Mouse (Mus musculus) urinary bladder, postnatal 36 days (tissue): ENCODE measurements around the gene Map4k5.

Experiments used
- DNase-seq, 2 experiments: peaks; one replicate each; pipeline ENCODE4 v3.0.0; 2022; ENCODE audit warnings: low spot score in 2 of 2, mixed read lengths in 1 of 2

Gene Map4k5

GRCm38 (mm10) chr12:69887776-69888175 is 5.2 kb downstream of the Map4k5 start:
- DNase-seq: peak in 1 of 2 experiments; percentile 27

GRCm38 (mm10) chr12:69885170-69885923 is 7.7 kb downstream of the Map4k5 start:
- no peak for DNase-seq

DNA sequence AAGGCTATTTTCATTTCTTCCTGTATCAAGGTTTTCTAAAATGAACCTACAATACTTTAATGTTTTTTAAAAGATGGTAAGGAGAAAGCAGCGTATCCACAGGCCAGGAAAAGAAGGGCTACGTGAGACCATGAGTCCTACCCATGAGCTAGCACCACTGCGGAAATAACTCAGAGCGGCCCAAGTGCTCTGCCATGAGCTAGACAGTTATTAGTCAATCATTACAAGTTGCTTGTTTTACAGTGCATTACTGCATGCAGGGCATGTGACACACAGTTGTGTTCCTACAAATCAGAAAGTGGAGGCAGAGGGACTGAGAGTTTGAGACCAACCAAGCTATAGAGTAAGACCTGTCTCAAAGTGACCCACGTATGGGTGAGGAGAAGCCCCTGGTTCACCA is 8.9 kb downstream of the Map4k5 start:
- DNase-seq: no peak

GRCm38 (mm10) chr12:69881198-69881905 is 11.6 kb downstream of the Map4k5 start:
- DNase-seq: no peak

- no peak for DNase-seq
These were observed 13.3 kb downstream of the Map4k5 start for GRCm38 (mm10) chr12:69879739-69880138.

DNA sequence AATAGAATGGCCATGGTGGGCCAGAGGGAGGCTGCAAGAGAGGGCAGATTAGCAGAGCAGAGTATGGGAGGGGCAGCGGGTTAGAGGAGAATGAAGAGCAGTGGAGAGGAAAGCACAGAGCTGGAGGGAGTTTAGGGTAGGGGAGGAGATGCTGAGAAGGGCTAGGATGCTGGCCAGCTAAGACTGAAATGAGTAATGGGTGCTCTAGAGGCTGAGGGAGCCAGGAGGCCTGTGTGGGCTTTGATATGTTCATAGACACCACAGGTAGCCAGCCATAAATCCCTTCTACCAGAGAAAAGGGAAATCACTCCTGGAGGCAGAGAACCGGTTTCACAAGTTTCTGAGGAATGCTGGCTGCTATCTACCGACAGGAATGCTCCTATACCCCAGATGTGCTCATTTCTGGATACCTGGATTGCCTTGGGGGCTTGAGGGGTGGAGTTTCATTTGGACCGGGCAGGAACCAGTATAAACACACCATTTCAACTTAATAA is 13.8 kb downstream of the Map4k5 start:
- DNase-seq: peak in 1 of 2 experiments; percentile 19

- no peak for DNase-seq
These were observed 15.1 kb downstream of the Map4k5 start for GRCm38 (mm10) chr12:69877842-69878363.

DNA sequence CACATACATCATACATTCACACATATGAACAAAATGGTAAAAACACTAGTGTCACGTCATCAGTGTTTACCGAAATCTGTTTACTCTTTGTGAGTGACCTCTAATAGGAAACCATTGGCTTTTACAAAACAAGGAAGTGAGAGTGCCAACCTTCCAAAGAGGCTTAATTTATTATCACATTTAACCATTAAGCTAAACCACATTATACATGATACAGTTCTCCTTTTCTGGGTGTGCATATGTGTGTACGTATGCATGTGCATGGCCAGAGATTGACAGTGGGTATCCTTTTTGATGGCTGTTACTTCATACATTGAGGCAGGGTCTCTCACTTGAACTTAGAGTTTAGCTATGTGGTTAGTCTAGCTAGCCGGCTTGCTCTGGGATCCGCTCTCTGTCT is 21.4 kb downstream of the Map4k5 start:
- no peak for DNase-seq

DNA sequence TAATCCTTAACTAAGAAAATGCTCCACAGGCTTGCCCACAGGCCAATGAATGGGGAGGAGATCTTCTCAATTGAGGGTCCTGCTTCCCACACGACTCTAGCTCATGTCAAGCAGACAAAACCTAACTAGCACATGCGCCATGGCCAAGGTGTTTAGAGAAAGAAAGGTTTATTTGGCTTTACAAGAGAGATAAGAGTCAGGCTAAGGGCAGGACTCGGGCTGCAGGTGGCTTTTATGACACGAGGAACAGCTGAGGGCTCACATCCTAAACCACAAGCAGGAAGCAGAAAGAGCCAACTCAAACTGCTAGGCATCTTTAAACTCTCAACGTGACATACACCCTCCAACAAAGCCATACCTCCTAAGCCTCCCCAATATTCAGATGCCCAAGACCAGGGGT is 25.7 kb downstream of the Map4k5 start:
- no peak for DNase-seq

- DNase-seq: no peak
These were observed 28.8 kb downstream of the Map4k5 start for GRCm38 (mm10) chr12:69864164-69864692.

DNA sequence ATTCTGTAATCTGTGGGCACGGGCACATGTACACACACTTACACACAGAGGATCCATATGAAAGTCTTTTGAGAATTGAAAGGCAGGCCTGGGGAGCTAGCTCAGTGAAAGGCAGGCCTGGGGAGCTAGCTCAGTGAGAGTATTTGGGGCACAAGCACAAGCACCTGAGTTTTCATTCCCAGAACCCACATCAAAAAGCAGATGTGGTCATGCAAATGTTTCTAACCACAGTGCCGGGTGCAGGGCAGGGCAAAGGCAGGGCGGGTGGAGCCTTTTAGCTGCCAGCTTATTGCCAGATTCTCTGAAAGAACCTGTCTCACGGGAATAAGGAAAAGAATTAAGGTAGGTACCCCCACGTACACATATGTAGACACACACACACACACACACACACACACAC is 29.5 kb downstream of the Map4k5 start:
- DNase-seq: no peak

DNA sequence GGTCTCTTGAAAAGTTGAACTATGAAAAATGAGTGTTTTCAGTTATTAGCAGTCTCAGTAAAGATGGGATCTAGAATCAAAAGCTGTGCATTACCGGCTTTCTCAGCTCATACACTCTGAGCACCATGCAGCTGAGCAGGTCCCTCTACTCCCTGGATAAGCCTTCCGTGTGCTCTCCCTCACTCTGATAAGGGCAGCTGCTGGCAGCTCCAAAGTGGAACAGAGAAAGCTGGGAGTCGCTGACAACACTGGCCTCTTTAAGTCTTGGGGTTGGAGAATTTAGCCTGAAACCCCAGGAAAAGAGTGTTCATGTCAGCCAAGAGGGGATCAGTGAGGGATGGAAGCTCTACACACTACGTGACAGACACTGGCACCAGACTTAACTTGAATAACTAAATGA is 34.2 kb downstream of the Map4k5 start:
- DNase-seq: no peak

- DNase-seq: no peak
These were observed 35.4 kb downstream of the Map4k5 start for GRCm38 (mm10) chr12:69857597-69857996.

DNA sequence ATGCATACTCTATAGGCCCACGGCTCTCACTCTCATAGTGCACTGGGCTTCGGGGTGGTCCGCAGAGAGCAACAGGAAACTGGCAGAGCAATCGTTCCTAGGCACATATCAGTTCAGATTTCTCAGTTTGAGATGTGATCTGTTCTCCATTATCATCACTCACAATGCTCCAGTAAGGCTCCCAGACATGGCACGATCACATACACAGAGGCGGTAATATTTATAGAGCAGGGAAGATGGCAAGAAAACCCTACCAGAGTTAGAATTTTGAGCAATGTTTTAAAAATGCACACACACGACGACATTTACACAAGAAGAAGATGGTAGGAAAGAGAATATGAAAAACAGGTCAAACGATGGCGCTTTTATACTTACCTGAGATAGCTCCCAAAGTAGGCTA is 36.6 kb downstream of the Map4k5 start:
- DNase-seq: no peak

DNA sequence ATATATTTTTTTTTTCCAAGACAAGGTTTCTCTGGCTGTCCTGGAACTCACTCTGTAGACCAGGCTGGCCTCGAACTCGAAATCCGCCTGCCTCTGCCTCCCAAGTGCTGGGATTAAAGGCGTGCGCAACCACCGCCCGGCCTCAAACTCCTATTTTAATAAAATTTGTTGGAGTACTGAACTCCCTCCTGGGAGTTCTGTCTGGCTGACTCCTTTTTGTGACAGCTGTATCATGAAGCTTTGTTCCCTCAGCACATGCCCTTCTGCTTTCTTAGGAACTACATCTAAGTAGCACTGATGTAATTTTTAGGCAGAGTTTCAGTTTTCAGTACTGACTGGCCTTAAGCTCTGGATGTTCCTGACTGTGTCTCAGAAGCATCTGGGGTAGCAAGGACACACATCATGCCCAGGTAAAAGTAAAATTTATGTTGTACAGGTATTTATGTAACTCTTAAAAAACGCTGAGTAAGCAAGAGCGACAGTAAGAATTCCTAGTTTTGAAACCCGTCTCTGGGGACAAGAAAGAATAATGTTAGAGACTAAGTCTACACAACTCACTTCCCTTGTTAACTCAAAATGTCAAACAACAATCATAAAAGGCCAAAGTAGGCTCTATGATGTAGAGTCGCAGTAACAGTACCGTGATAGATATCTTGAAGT is 37.2 kb downstream of the Map4k5 start:
- no peak for DNase-seq

DNA sequence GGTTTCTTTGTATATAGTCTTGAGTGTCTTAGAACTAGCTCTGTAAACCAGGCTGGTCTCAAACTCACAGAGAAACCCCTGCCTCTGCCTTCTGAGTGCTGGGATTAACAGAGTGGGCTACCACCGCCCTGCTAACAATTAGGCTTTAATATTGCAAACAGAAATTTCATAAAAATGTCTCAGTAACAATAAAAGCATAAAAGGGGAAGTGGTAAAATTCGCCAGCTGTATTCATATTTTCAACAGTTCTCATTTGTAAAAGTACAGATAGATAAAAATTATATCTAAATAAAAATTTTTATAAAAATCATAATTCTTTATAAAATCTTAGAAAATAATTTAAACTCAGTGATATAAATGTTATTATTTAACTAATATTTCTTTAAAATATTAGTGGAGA is 39.1 kb downstream of the Map4k5 start:
- DNase-seq: no peak

DNA sequence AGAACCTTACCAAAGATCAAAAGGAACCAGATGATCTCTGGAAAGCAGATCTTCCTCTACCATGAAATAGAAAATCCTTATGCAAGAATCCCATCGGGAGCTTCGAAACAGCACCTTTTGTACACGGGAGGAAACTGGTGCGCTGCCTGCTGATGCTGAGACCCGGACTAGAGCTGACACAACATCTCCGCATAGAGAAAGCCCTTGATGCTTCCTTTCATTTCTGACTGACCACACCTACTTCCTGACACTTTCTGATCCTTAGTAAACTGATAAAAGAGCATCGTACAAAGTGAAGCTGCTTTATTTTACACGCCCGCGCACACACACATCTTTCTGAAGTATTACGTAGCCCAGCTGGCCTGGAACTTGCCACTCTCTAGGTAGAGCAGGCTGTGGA is 39.6 kb downstream of the Map4k5 start:
- DNase-seq: no peak

DNA sequence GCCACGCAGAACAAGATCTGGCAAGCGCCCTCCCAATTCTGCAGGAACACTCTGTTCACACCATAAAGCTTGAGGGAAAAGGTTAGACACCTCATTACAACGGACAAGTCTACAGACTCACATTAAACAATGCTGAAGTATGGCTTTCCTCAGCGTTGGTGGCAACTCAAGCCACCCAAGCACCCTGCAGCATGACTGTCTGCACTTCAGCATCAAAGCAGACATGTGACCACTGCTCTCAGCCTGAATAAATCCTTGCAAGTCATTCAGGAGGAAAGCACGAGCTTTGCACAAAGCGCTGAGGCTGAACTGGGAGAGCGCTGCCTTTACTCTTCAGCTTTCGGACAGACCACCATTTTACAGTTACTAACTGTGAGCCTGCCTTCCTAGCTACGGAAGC is 40.7 kb downstream of the Map4k5 start:
- DNase-seq: no peak

DNA sequence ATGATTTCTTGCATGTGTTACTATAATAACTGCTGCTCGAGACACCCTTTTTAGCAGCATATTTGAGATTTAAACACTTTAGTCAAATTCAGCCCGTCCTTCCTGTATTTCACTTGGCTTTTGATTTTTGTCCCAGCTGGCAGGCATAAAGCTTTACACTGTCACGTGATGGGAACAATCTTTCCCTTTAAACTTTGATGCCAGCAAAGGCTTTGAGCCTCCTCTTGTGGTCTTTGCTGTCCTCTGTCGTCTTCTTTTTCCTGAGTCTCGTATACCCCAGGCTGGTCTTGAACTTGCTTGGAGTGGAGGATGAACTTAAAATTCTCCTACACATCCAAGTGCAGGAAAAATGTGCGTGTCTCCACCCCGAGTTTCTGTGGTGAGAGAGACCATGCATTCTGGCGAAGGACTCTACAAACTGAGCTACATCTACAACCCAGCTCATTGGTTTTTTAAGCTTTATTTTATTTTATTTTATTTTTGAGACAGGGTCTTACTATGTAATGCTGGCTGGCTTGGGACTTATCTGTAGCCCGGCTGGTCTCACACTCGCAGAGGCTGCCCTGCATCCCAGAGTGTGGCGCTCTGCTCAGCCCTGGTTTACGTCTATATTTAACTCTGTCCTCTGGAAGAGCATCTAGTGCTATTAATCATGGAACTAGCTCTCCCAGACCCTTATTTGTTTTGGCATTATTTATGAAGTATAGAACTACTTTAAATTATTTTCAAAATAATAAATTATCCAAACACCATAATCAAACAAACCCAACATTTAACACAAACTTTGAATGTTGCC is 44.7 kb downstream of the Map4k5 start:
- DNase-seq: no peak

DNA sequence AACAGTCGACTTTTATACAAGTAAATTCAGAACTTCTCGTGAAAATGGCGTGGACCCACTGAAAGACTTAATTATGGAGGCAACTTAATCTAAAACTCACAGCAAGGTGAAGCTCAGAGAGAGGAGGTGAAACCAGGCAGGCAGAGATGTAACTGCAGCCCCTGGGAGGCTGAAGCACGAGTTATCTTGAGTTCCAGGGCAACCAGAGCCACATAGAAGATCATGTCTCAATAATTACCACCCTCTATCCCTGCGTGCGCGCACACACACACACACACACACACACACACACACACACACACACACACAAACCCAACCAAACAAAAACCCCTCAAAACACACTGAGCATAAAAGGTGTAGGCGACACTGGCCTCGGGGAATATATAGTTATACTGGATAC is 46.5 kb downstream of the Map4k5 start:
- no peak for DNase-seq

GRCm38 (mm10) chr12:69845722-69846121 is 47.3 kb downstream of the Map4k5 start:
- no peak for DNase-seq
